Mouse (Mus musculus) CH12.LX (cell line): ENCODE results near the gene Ncor2. TPM values are rescaled to one million over a fixed set of nuclear protein-coding genes. Genes with fewer than 3 reads are reported as not detected.

Experiments
- DNase-seq: peaks from one replicate; pipeline ENCODE4 v3.0.0-alpha.2; 2013; ENCODE audit errors: extremely low read depth
- H3K27ac ChIP-seq: 2 replicates; pipeline ENCODE4 v1.5.1; 2012; ENCODE audit warnings: low read depth, mild to moderate bottlenecking, control low read depth, moderate library complexity; ENCODE audit not compliant: insufficient read depth
- H3K27me3 ChIP-seq: replicated peaks from 2 replicates; pipeline ENCODE3; 2012; ENCODE audit warnings: inconsistent platforms
- H3K36me3 ChIP-seq, 2 experiments: replicated peaks in 1 of 2; 2 replicates each; pipeline versions ENCODE3 to v1.6.1; 2012; ENCODE audit warnings: inconsistent platforms in 1 of 2, low read length in 1 of 2, mild to moderate bottlenecking in 1 of 2, mixed read lengths in 1 of 2, moderate library complexity in 1 of 2; ENCODE audit not compliant: control insufficient read depth in 1 of 2, insufficient read depth in 1 of 2
- H3K4me1 ChIP-seq, 2 experiments: 2 replicates each; pipeline ENCODE4 v1.6.1; 2012; ENCODE audit warnings: inconsistent platforms in 1 of 2, moderate library complexity in 1 of 2; ENCODE audit not compliant: insufficient read depth in 2 of 2, control insufficient read depth in 1 of 2
- H3K4me2 ChIP-seq: 2 replicates; pipeline ENCODE4 v1.6.1; 2012; ENCODE audit warnings: low read depth, mild to moderate bottlenecking, control low read depth; ENCODE audit not compliant: poor library complexity, insufficient read depth, severe bottlenecking
- H3K4me3 ChIP-seq, 3 experiments: fragments of 150-350 bp in 1 of 3; sonication (generic) in 1 of 3; replicated peaks in 1 of 3; 2 replicates each; pipeline versions ENCODE3 to v1.5.1; 2011 to 2012; ENCODE audit warnings: low read depth in 2 of 3, low read length in 2 of 3, mild to moderate bottlenecking in 2 of 3, moderate library complexity in 2 of 3, control low read depth in 1 of 3, improper control_type of control experiment in 1 of 3, inconsistent platforms in 1 of 3, mixed read lengths in 1 of 3; ENCODE audit not compliant: poor library complexity in 1 of 3
- H3K79me2 ChIP-seq: replicated peaks from 2 replicates; pipeline ENCODE4 v1.6.1; 2012; ENCODE audit warnings: mild to moderate bottlenecking, moderate library complexity; ENCODE audit not compliant: control insufficient read depth, poor library complexity, insufficient read depth, severe bottlenecking; ENCODE audit errors: extremely low read depth
- H3K9ac ChIP-seq: 2 replicates; pipeline ENCODE4 v1.6.1; 2012; ENCODE audit warnings: low read depth, mild to moderate bottlenecking, control low read depth, moderate library complexity; ENCODE audit not compliant: insufficient read depth
- H3K9me3 ChIP-seq: replicated peaks from 2 replicates; pipeline ENCODE3; 2012; ENCODE audit warnings: low read length, inconsistent platforms, mixed read lengths
- BHLHE40 ChIP-seq: IDR thresholded peaks from 2 replicates; pipeline ENCODE4 v1.6.1; 2011; ENCODE audit warnings: mild to moderate bottlenecking, low read depth, low read length, improper control_type of control experiment
- CHD2 ChIP-seq: IDR thresholded peaks from 2 replicates; pipeline ENCODE4 v1.6.1; 2011; ENCODE audit warnings: low read length, improper control_type of control experiment
- CTCF ChIP-seq, 2 experiments: IDR thresholded peaks in 1 of 2; conservative IDR thresholded peaks in 1 of 2; 2 replicates each; pipeline ENCODE4 v1.5.1; 2011 to 2012; ENCODE audit warnings: low read depth in 2 of 2, low read length in 2 of 2, improper control_type of control experiment in 1 of 2, inconsistent platforms in 1 of 2, mild to moderate bottlenecking in 1 of 2, moderate library complexity in 1 of 2
- E2F4 ChIP-seq: IDR thresholded peaks from 2 replicates; pipeline ENCODE4 v1.6.1; 2011; ENCODE audit warnings: low read depth, low read length, improper control_type of control experiment; ENCODE audit not compliant: insufficient replicate concordance
- ELF1 ChIP-seq: IDR thresholded peaks from 2 replicates; pipeline ENCODE4 v1.6.1; 2014; ENCODE audit warnings: low read depth, mild to moderate bottlenecking, inconsistent platforms, low read length, improper control_type of control experiment
- EP300 ChIP-seq: IDR thresholded peaks from 2 replicates; pipeline ENCODE4 v1.6.1; 2011; ENCODE audit warnings: low read length, improper control_type of control experiment
- ETS1 ChIP-seq: conservative IDR thresholded peaks from 2 replicates; pipeline ENCODE4 v1.6.1; 2012; ENCODE audit warnings: low read depth, mild to moderate bottlenecking, inconsistent platforms, low read length, improper control_type of control experiment, moderate library complexity
- GABPA ChIP-seq: IDR thresholded peaks from 2 replicates; pipeline ENCODE4 v1.6.1; 2012; ENCODE audit warnings: low read depth, low read length, improper control_type of control experiment, inconsistent platforms; ENCODE audit not compliant: insufficient replicate concordance
- HCFC1 ChIP-seq: IDR thresholded peaks from 2 replicates; pipeline ENCODE4 v1.6.1; 2012; ENCODE audit warnings: low read depth, mild to moderate bottlenecking, inconsistent platforms, low read length, improper control_type of control experiment
- IRF4 ChIP-seq: IDR thresholded peaks from 2 replicates; pipeline ENCODE4 v1.6.1; 2014; ENCODE audit warnings: low read depth, mild to moderate bottlenecking, inconsistent platforms, low read length, improper control_type of control experiment
- JUN ChIP-seq: IDR thresholded peaks from 2 replicates; pipeline ENCODE4 v1.6.1; 2011; ENCODE audit warnings: low read depth, mild to moderate bottlenecking, low read length, improper control_type of control experiment, moderate library complexity; ENCODE audit not compliant: insufficient read depth
- JUND ChIP-seq: conservative IDR thresholded peaks from 2 replicates; pipeline ENCODE4 v1.6.1; 2011; ENCODE audit warnings: low read depth, low read length, improper control_type of control experiment
- MAFK ChIP-seq: IDR thresholded peaks from 2 replicates; pipeline ENCODE4 v1.6.1; 2011; ENCODE audit warnings: low read length, improper control_type of control experiment; ENCODE audit not compliant: insufficient replicate concordance
- MAX ChIP-seq: IDR thresholded peaks from 2 replicates; pipeline ENCODE4 v1.6.1; 2011; ENCODE audit warnings: low read length, improper control_type of control experiment
- MXI1 ChIP-seq: IDR thresholded peaks from 2 replicates; pipeline ENCODE4 v1.6.1; 2011; ENCODE audit warnings: mild to moderate bottlenecking, low read depth, low read length, improper control_type of control experiment
- MYC ChIP-seq: IDR thresholded peaks from 2 replicates; pipeline ENCODE4 v1.6.1; 2011; ENCODE audit warnings: low read depth, mild to moderate bottlenecking, improper control_type of control experiment, low read length
- NELFE ChIP-seq: IDR thresholded peaks from 2 replicates; pipeline ENCODE4 v1.6.1; 2011; ENCODE audit warnings: low read depth, low read length, improper control_type of control experiment
- NRF1 ChIP-seq: IDR thresholded peaks from 2 replicates; pipeline ENCODE4 v1.6.1; 2014; ENCODE audit warnings: low read depth, mild to moderate bottlenecking, inconsistent platforms, low read length, improper control_type of control experiment, moderate library complexity
- POLR2A ChIP-seq: IDR thresholded peaks from 2 replicates; pipeline ENCODE4 v1.6.1; 2011; ENCODE audit warnings: low read depth, mild to moderate bottlenecking, improper control_type of control experiment, low read length
- POLR2AphosphoS2 ChIP-seq: IDR thresholded peaks from 2 replicates; pipeline ENCODE4 v1.6.1; 2011; ENCODE audit warnings: low read depth, low read length, improper control_type of control experiment
- RAD21 ChIP-seq: IDR thresholded peaks from 2 replicates; pipeline ENCODE4 v1.6.1; 2011; ENCODE audit warnings: low read depth, mild to moderate bottlenecking, low read length, improper control_type of control experiment, moderate library complexity
- SMC3 ChIP-seq: IDR thresholded peaks from 2 replicates; pipeline ENCODE4 v1.6.1; 2011; ENCODE audit warnings: low read depth, low read length, improper control_type of control experiment
- TBP ChIP-seq: conservative IDR thresholded peaks from 2 replicates; pipeline ENCODE4 v1.6.1; 2011; ENCODE audit warnings: low read depth, low read length, improper control_type of control experiment
- TCF12 ChIP-seq: IDR thresholded peaks from 2 replicates; pipeline ENCODE4 v1.6.1; 2014; ENCODE audit warnings: low read depth, mild to moderate bottlenecking, inconsistent platforms, low read length, improper control_type of control experiment
- USF2 ChIP-seq: conservative IDR thresholded peaks from 2 replicates; pipeline ENCODE4 v1.6.1; 2011; ENCODE audit warnings: low read depth, low read length, improper control_type of control experiment
- ZC3H11A ChIP-seq: IDR thresholded peaks from 2 replicates; pipeline ENCODE4 v1.6.1; 2012; ENCODE audit warnings: low read depth, mild to moderate bottlenecking, inconsistent platforms, low read length, improper control_type of control experiment
- ZKSCAN1 ChIP-seq: IDR thresholded peaks from 2 replicates; pipeline ENCODE4 v1.6.1; 2012; ENCODE audit warnings: low read depth, inconsistent platforms, low read length, improper control_type of control experiment, borderline replicate concordance
- ZMIZ1 ChIP-seq: IDR thresholded peaks from 2 replicates; pipeline ENCODE4 v1.6.1; 2012; ENCODE audit warnings: low read depth, mild to moderate bottlenecking, inconsistent platforms, low read length, improper control_type of control experiment
- ZNF384 ChIP-seq: IDR thresholded peaks from 2 replicates; pipeline ENCODE4 v1.6.1; 2012; ENCODE audit warnings: low read depth, low read length, improper control_type of control experiment, inconsistent platforms
- dilution Hi-C: fragments of 300-500 bp; cut with MboI; formaldehyde crosslinking; loops from 2 replicates; pipeline ENCODE4 v1.14.3; 2020; ENCODE audit warnings: low sequenced_read_pairs; ENCODE audit not compliant: extremely low pct_unique_long_range_greater_than_20kb, extremely low pct_ligation_motif_present
- in situ Hi-C: fragments of 300-500 bp; cut with MboI; formaldehyde crosslinking; loops from 3 replicates; pipeline ENCODE4 v1.14.3; 2019; ENCODE audit warnings: low sequenced_read_pairs, low pct_ligation_motif_present, low pct_unique_long_range_greater_than_20kb, mixed read lengths
- polyA plus RNA-seq: library from polyadenylated mRNA; unstranded; fragments of >175 nt; gene quantifications from 2 replicates; pipeline ENCODE4 v1.2.1, GENCODE M21; 2012; ENCODE audit warnings: low read depth; ENCODE audit not compliant: insufficient read length
- total RNA-seq, 2 experiments: library from RNA; depleted of rRNA; stranded (reverse); fragments of 300-350 nt in 1 of 2; fragments of >200 nt in 1 of 2; gene quantifications; 2 replicates each; pipeline ENCODE4 v1.2.3; 2012 to 2014

Ncor2 gene
- total and polyA plus RNA-seq, 3 experiments = 3.9 to 44.7 (median 10.8) TPM

DNA sequence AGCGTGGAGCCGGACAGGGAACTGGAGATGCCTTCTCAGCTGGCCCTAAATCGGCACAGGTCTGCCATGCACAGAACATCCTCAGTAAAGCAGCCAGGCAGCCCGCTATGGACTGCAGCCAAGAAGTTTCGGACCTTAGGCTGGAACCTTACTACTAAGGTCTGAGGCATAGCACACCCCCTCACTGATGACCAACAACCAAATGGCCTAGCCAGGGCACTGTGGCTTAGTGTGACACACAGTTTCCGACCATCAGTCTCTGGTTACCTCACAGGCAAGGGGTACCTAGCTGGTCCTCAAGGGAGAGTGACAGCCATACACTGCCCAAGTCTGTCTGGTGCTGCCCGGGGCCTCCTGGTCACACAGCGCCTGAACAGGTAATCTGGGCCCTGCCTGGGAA, 105.1 kb downstream of the Ncor2 start (continued):
- peak; percentile 70; the same call in 1 of the 2 replicates for TF ChIP-seq ETS1
- no peak for TF ChIP-seq TBP
- no peak for TF ChIP-seq RAD21
- no peak for TF ChIP-seq MAX
- no peak for TF ChIP-seq MYC
- TF ChIP-seq EP300 = peak; percentile 56

DNA sequence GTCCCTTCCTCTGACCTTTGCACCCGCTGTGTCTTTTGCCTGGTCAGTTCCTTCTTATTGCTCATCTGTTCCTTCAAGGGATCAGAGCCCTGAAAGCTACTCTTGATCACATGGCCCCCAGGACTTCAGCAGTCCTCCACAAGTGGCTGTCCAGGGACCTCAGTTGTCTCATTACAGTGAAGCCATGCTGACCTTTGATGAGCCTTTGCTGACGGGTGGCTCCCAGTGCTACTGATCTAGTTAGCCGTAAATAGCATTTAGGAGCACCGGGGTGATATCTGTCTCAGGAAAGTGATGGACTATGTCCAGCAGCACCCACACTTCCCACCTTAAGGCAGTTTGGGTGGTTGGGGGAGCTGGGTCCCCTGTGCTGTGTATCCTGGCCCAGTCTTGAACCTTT, 105.7 kb downstream of the Ncor2 start:
- peaks cover 39 to 72% of the 10 kb centered on the region in 2 experiments for H3K4me1 ChIP-seq
- TF ChIP-seq ZKSCAN1 = no peak
- TF ChIP-seq IRF4 = no peak
- TF ChIP-seq SMC3 = no peak
- TF ChIP-seq POLR2AphosphoS2 = no peak
- TF ChIP-seq ZNF384 = no peak
- TF ChIP-seq ELF1 = no peak
- TF ChIP-seq TBP = no peak
- no peak for TF ChIP-seq BHLHE40
- TF ChIP-seq POLR2A = no peak
- no peak for TF ChIP-seq GABPA
- TF ChIP-seq CHD2 = no peak
- no peak for TF ChIP-seq MAX
- TF ChIP-seq NRF1 = no peak
- no peak for TF ChIP-seq NELFE
- TF ChIP-seq JUND = no peak
- no peak for TF ChIP-seq USF2
- TF ChIP-seq MAFK = no peak
- H3K27me3 ChIP-seq = no peaks in the 10 kb centered on the region
- H3K9me3 ChIP-seq = no peaks in the 10 kb centered on the region
- H3K27ac ChIP-seq = no peak overlapping the region
- no peaks in the 10 kb centered on the region for H3K79me2 ChIP-seq
- no peak overlapping the region for H3K9ac ChIP-seq
- H3K4me2 ChIP-seq = no peak overlapping the region
- DNase-seq = no peak
- in situ Hi-C loops (no loop called here), dilution Hi-C loops (no loop called here)
- H3K36me3 ChIP-seq = peaks cover 11 to 89% of the 10 kb centered on the region in 2 experiments
- H3K4me3 ChIP-seq = no peak overlapping the region

DNA sequence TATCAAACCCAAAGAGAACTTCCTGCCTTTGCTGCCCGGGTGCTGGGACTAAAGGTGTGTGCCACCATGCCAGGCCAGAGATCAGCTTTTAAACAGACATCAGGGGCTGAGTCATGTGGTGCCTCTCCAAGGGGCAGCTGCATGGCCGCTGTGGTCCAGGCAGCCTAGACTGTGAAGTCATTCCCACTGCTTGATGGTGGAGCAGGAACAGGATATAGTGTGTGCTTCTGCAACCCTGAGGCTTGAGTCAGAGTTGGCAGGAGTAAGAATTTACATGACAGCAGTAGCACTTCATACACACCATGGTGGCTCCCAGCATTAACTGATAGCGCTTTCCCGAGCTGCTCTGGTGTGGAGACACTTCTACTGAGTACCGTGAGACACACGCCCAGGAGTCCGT, 106.6 kb downstream of the Ncor2 start:
- Histone ChIP-seq H3K27ac (no peak overlapping the region), H3K79me2 (no peaks in the 10 kb centered on the region), H3K4me2 (no peak overlapping the region), H3K36me3 (peaks cover 10 to 89% of the 10 kb centered on the region in 2 experiments), H3K4me1 (peaks cover 39 to 66% of the 10 kb centered on the region in 2 experiments), H3K27me3 (no peaks in the 10 kb centered on the region), H3K9ac (no peak overlapping the region), H3K9me3 (no peaks in the 10 kb centered on the region), H3K4me3 (no peak overlapping the region)
- dilution Hi-C loops (no loop called here), in situ Hi-C loops (no loop called here)
- no peak for TF ChIP-seq CHD2
- no peak for TF ChIP-seq EP300
- no peak for TF ChIP-seq BHLHE40
- no peak for TF ChIP-seq MYC
- no peak for TF ChIP-seq JUN
- no peak for TF ChIP-seq CTCF (conservative IDR thresholded peaks at IDR 0.05 in 1 of 2, IDR thresholded peaks at IDR 0.05 in 1 of 2; ENCODE audit: low read depth in 2 of 2, low read length in 2 of 2)
- TF ChIP-seq E2F4 = no peak
- TF ChIP-seq ZNF384 = no peak
- no peak for TF ChIP-seq ZKSCAN1
- no peak for TF ChIP-seq GABPA
- no peak for TF ChIP-seq HCFC1
- no peak for TF ChIP-seq ELF1
- no peak for TF ChIP-seq SMC3
- no peak for TF ChIP-seq ZC3H11A
- TF ChIP-seq MAFK = no peak
- no peak for TF ChIP-seq MXI1
- no peak for TF ChIP-seq POLR2AphosphoS2
- TF ChIP-seq ZMIZ1 = no peak
- no peak for TF ChIP-seq JUND
- TF ChIP-seq TCF12 = no peak
- no peak for DNase-seq
